Mouse (Mus musculus): ENCODE measurements around the gene Hfe2.

The Hfe2 gene

GRCm38 (mm10) chr3:96573611-96574511 lies 48.9 kb downstream of the Hfe2 start:
- DNase-seq (ENCODE audit: low spot score in 2 of 2), result no peak

- no peak for DNase-seq (ENCODE audit: low spot score in 2 of 2)
Measured at GRCm38 (mm10) chr3:96575272-96575984, 50.5 kb downstream of the Hfe2 start.

- DNase-seq (ENCODE audit: low spot score in 2 of 2), result no peak
Measured at GRCm38 (mm10) chr3:96576005-96576658, 51.2 kb downstream of the Hfe2 start.

- peak; percentile 91 to 95 for DNase-seq (ENCODE audit: low spot score in 2 of 2)
Measured at GRCm38 (mm10) chr3:96576690-96577541, 51.9 kb downstream of the Hfe2 start, which contains the start of gene Gm16253. Gene Gm16253 (plus strand): TSS chr3:96576984.

- DNase-seq (ENCODE audit: low spot score in 2 of 2), result no peak
Measured at GRCm38 (mm10) chr3:96577566-96577965, 52.6 kb downstream of the Hfe2 start.

Measured in right cerebral cortex, adult 2 months (tissue).